ENCODE assay signal across 33 mouse cellular contexts in the genomic region with DNA sequence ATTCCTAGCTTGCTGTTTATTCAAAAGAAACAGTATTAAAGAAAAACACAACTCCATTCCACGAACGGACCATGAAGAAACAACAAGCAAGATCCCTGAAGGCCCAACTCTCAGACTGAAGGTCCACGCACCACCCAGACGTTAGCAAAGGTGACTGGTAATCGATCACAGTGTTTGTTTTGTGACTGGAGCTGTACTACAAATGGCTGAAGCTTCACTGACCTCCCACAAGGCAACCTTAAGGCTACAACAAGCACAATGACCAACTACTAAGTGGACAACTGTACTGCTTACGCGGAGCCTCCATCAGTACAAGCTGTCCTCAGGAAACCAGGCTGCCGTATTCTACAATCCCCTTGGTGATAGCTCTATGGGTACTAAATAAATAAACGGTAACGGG. TPM values are rescaled to one million over a fixed set of nuclear protein-coding genes. Genes with fewer than 3 reads are reported as not detected.
"Had no signal": no experiment of that assay in that cellular context is flagged by ENCODE, and none has a peak within 500 bp of the region (broad histone marks: within the 10 kb centered on the region; RNA-seq: fewer than 3 reads in every experiment).

No protein-coding gene starts in this region.

- H3K27ac ChIP-seq: left cerebral cortex, adult 2 months; limb, embryonic 10.5 days; limb, embryonic 12.5 days; limb, embryonic 13.5 days; limb, embryonic 15.5 days; liver, embryonic 12.5 days; liver, embryonic 13.5 days; liver, embryonic 14.5 days; liver, embryonic 15.5 days; lung, embryonic 15.5 days; macrophage; midbrain, embryonic 10.5 days; midbrain, embryonic 12.5 days; midbrain, embryonic 13.5 days; midbrain, embryonic 15.5 days; neural tube, embryonic 12.5 days had no signal

- DNase-seq: left cerebral cortex, postnatal 4 days; liver, embryonic 13.5 days; lung, adult 18-20 months; lung, adult 2 months; lung, embryonic 14.5 days; lung, postnatal 10 days; lung, postnatal 14 days; lung, postnatal 36 days; lung, postnatal 4 days; midbrain, embryonic 14.5 days had no signal

- H3K9ac ChIP-seq: limb, embryonic 12.5 days; limb, embryonic 13.5 days; limb, embryonic 15.5 days; liver, embryonic 12.5 days; liver, embryonic 13.5 days; liver, embryonic 14.5 days; liver, embryonic 15.5 days; lung, embryonic 14.5 days; lung, embryonic 15.5 days; midbrain, embryonic 12.5 days; midbrain, embryonic 13.5 days; midbrain, embryonic 15.5 days; neural tube, embryonic 12.5 days had no signal

- H3K9me3 ChIP-seq: limb, embryonic 10.5 days; limb, embryonic 12.5 days; limb, embryonic 13.5 days; limb, embryonic 15.5 days; liver, embryonic 12.5 days; liver, embryonic 13.5 days; liver, embryonic 15.5 days; lung, embryonic 15.5 days; megakaryocyte, embryonic 14.5 days; midbrain, embryonic 10.5 days; midbrain, embryonic 12.5 days; midbrain, embryonic 13.5 days; midbrain, embryonic 15.5 days; neural tube, embryonic 12.5 days had no signal

- ATAC-seq: liver, embryonic 12.5 days; lung, postnatal 0 days; midbrain, embryonic 13.5 days; midbrain, embryonic 15.5 days; midbrain, embryonic 16.5 days had no signal

- H3K4me1 ChIP-seq: limb, embryonic 10.5 days; limb, embryonic 12.5 days; limb, embryonic 13.5 days; limb, embryonic 15.5 days; liver, embryonic 12.5 days; liver, embryonic 13.5 days; liver, embryonic 15.5 days; lung, embryonic 15.5 days; megakaryocyte, embryonic 14.5 days; midbrain, embryonic 10.5 days; midbrain, embryonic 12.5 days; midbrain, embryonic 13.5 days; midbrain, embryonic 15.5 days; neural tube, embryonic 12.5 days had no signal

- H3K4me3 ChIP-seq: left cerebral cortex, adult 2 months; limb, embryonic 10.5 days; limb, embryonic 12.5 days; limb, embryonic 13.5 days; limb, embryonic 15.5 days; liver, embryonic 12.5 days; liver, embryonic 13.5 days; liver, embryonic 15.5 days; lung, embryonic 15.5 days; megakaryocyte, embryonic 14.5 days; midbrain, embryonic 10.5 days; midbrain, embryonic 12.5 days; midbrain, embryonic 13.5 days; midbrain, embryonic 15.5 days; myocyte; neural tube, embryonic 12.5 days had no signal

- H3K4me2 ChIP-seq: limb, embryonic 12.5 days; limb, embryonic 13.5 days; limb, embryonic 15.5 days; liver, embryonic 12.5 days; liver, embryonic 13.5 days; liver, embryonic 15.5 days; lung, embryonic 14.5 days; lung, embryonic 15.5 days; midbrain, embryonic 11.5 days; midbrain, embryonic 12.5 days; midbrain, embryonic 13.5 days; midbrain, embryonic 15.5 days; neural tube, embryonic 12.5 days had no signal

- H3K27me3 ChIP-seq: limb, embryonic 12.5 days; limb, embryonic 13.5 days; limb, embryonic 15.5 days; liver, embryonic 12.5 days; liver, embryonic 13.5 days; liver, embryonic 15.5 days; lung, embryonic 15.5 days; megakaryocyte, embryonic 14.5 days; midbrain, embryonic 12.5 days; midbrain, embryonic 13.5 days; midbrain, embryonic 15.5 days; neural tube, embryonic 12.5 days had no signal

RNA-seq across cellular contexts. Expression of gene Ackr4, which starts 43.3 kb away (rescaled TPM):
- total RNA-seq: left cerebral cortex, adult 8-10 months; megakaryocyte progenitor cell, adult 5-6 weeks; monocyte, adult 5-6 weeks had no signal
- polyA plus RNA-seq: macrophage had no signal
